Mouse (Mus musculus) gastrocnemius, postnatal 25 days (tissue): Measurements from ENCODE around the gene St8sia1. TPM values are rescaled to one million over a fixed set of nuclear protein-coding genes. Genes with fewer than 3 reads are reported as not detected.

Source experiments
- DNase-seq: peaks from one replicate; pipeline ENCODE4 v3.0.0; 2022
- total RNA-seq, 2 experiments: library from RNA; stranded (reverse); gene quantifications; 1 replicate in 1 of 2; 2 replicates in 1 of 2; pipeline ENCODE4 v1.2.3; 2021

St8sia1 gene
- total RNA-seq, 2 experiments from 2014 or later: 0.05 to 0.19 TPM

GRCm38 (mm10) chr6:142908911-142909770, 55.1 kb downstream of the St8sia1 start:
- no peak for DNase-seq

- DNase-seq: no peak
Measured at GRCm38 (mm10) chr6:142908412-142908811, 55.8 kb downstream of the St8sia1 start.

- DNase-seq: no peak
Measured at GRCm38 (mm10) chr6:142895371-142895770, 68.9 kb downstream of the St8sia1 start.

GRCm38 (mm10) chr6:142893716-142894115, 70.5 kb downstream of the St8sia1 start:
- DNase-seq: no peak

- no peak for DNase-seq
Measured at GRCm38 (mm10) chr6:142890321-142890720, 73.9 kb downstream of the St8sia1 start.

GRCm38 (mm10) chr6:142888970-142889740, 75.1 kb downstream of the St8sia1 start:
- no peak for DNase-seq

GRCm38 (mm10) chr6:142888346-142888745, 75.9 kb downstream of the St8sia1 start:
- DNase-seq: no peak

- no peak for DNase-seq
Measured at GRCm38 (mm10) chr6:142887375-142887774, 76.9 kb downstream of the St8sia1 start.

GRCm38 (mm10) chr6:142885364-142886154, 78.7 kb downstream of the St8sia1 start:
- no peak for DNase-seq

- DNase-seq: no peak
Measured at GRCm38 (mm10) chr6:142884128-142884527, 80.1 kb downstream of the St8sia1 start.

- DNase-seq: no peak
Measured at GRCm38 (mm10) chr6:142880849-142881470, 83.3 kb downstream of the St8sia1 start.

- no peak for DNase-seq
Measured at GRCm38 (mm10) chr6:142878744-142879701, 85.2 kb downstream of the St8sia1 start.

- DNase-seq: no peak
Measured at GRCm38 (mm10) chr6:142877221-142877620, 87.0 kb downstream of the St8sia1 start.

- DNase-seq: no peak
Measured at GRCm38 (mm10) chr6:142876279-142876899, 87.9 kb downstream of the St8sia1 start.

- no peak for DNase-seq
Measured at GRCm38 (mm10) chr6:142873795-142874563, 90.3 kb downstream of the St8sia1 start.

- no peak for DNase-seq
Measured at GRCm38 (mm10) chr6:142869715-142870422, 94.4 kb downstream of the St8sia1 start.

- DNase-seq: no peak
Measured at GRCm38 (mm10) chr6:142867471-142868055, 96.7 kb downstream of the St8sia1 start.

GRCm38 (mm10) chr6:142867023-142867422, 97.2 kb downstream of the St8sia1 start:
- DNase-seq: no peak
